Mouse (Mus musculus): ENCODE results near the gene Mical3. TPM values are rescaled to one million over a fixed set of nuclear protein-coding genes. Genes with fewer than 3 reads are reported as not detected.

The Mical3 gene
- polyA plus RNA-seq, 1 experiment from 2014 or later: 13.1 TPM

GRCm38 (mm10) chr6:121035268-121035667, 95.5 kb downstream of the Mical3 start:
- Histone ChIP-seq H3K36me3 (peaks cover 92% of the 10 kb centered on the region), H3K9ac (no peak overlapping the region), H3K4me2 (no peak overlapping the region), H3K27me3 (no peaks in the 10 kb centered on the region), H3K4me3 (replicated peaks) (no peak overlapping the region), H3K4me1 (no peaks in the 10 kb centered on the region), H3K27ac (no peak overlapping the region), H3K9me3 (replicated peaks) (no peaks in the 10 kb centered on the region)
- 86% methylated on average over 12 of the region's 12 CpGs for WGBS
- ATAC-seq (replicated peaks; ENCODE audit: low FRiP score): no peak

- Histone ChIP-seq H3K9ac (no peak overlapping the region), H3K9me3 (replicated peaks) (no peaks in the 10 kb centered on the region), H3K27ac (no peak overlapping the region), H3K4me1 (no peaks in the 10 kb centered on the region), H3K4me2 (no peak overlapping the region), H3K27me3 (no peaks in the 10 kb centered on the region), H3K36me3 (peaks cover 94% of the 10 kb centered on the region), H3K4me3 (replicated peaks) (no peak overlapping the region)
- WGBS: 94% methylated on average over 3 of the region's 3 CpGs
- ATAC-seq (replicated peaks; ENCODE audit: low FRiP score): no peak
Observed at GRCm38 (mm10) chr6:121033250-121033649, 97.5 kb downstream of the Mical3 start.

- 93% methylated on average over 7 of the region's 7 CpGs for WGBS
- no peaks in the 10 kb centered on the region for H3K9me3 ChIP-seq (replicated peaks)
- H3K4me1 ChIP-seq: peaks cover 4% of the 10 kb centered on the region
- H3K27me3 ChIP-seq: no peaks in the 10 kb centered on the region
- H3K4me3 ChIP-seq (replicated peaks): no peak overlapping the region
- no peak overlapping the region for H3K9ac ChIP-seq
- H3K36me3 ChIP-seq: peaks cover 92% of the 10 kb centered on the region
- ATAC-seq (replicated peaks; ENCODE audit: low FRiP score): no peak
- no peak overlapping the region for H3K4me2 ChIP-seq
- no peak overlapping the region for H3K27ac ChIP-seq
Observed at GRCm38 (mm10) chr6:121031370-121031769, 99.4 kb downstream of the Mical3 start.

GRCm38 (mm10) chr6:121029897-121030589, 100.8 kb downstream of the Mical3 start:
- Histone ChIP-seq H3K4me3 (replicated peaks) (no peak overlapping the region), H3K9ac (no peak overlapping the region), H3K4me1 (peaks cover 13% of the 10 kb centered on the region), H3K27me3 (no peaks in the 10 kb centered on the region), H3K36me3 (peaks cover 79% of the 10 kb centered on the region), H3K9me3 (replicated peaks) (no peaks in the 10 kb centered on the region), H3K27ac (no peak overlapping the region), H3K4me2 (no peak overlapping the region)
- ATAC-seq (replicated peaks; ENCODE audit: low FRiP score): no peak
- 85% methylated on average over 19 of the region's 19 CpGs for WGBS

- Histone ChIP-seq H3K4me1 (peaks cover 13% of the 10 kb centered on the region), H3K9me3 (replicated peaks) (no peaks in the 10 kb centered on the region), H3K27ac (no peak overlapping the region), H3K4me3 (replicated peaks) (no peak overlapping the region), H3K4me2 (no peak overlapping the region), H3K9ac (no peak overlapping the region), H3K27me3 (no peaks in the 10 kb centered on the region), H3K36me3 (peaks cover 78% of the 10 kb centered on the region)
- WGBS: 95% methylated on average over 8 of the region's 8 CpGs
- no peak for ATAC-seq (replicated peaks; ENCODE audit: low FRiP score)
Observed at GRCm38 (mm10) chr6:121028514-121028913, 102.3 kb downstream of the Mical3 start.

GRCm38 (mm10) chr6:121027314-121027713, 103.5 kb downstream of the Mical3 start:
- Histone ChIP-seq H3K9me3 (replicated peaks) (no peaks in the 10 kb centered on the region), H3K4me1 (peaks cover 13% of the 10 kb centered on the region), H3K36me3 (peaks cover 78% of the 10 kb centered on the region), H3K27ac (no peak overlapping the region), H3K27me3 (no peaks in the 10 kb centered on the region), H3K9ac (no peak overlapping the region), H3K4me2 (no peak overlapping the region), H3K4me3 (replicated peaks) (no peak overlapping the region)
- ATAC-seq (replicated peaks; ENCODE audit: low FRiP score): no peak
- 85% methylated on average over 5 of the region's 5 CpGs for WGBS

- no peak overlapping the region for H3K9ac ChIP-seq
- no peak overlapping the region for H3K27ac ChIP-seq
- no peak overlapping the region for H3K4me2 ChIP-seq
- H3K4me3 ChIP-seq (replicated peaks): no peak overlapping the region
- peaks cover 13% of the 10 kb centered on the region for H3K4me1 ChIP-seq
- WGBS: 63% methylated on average over 7 of the region's 7 CpGs
- H3K27me3 ChIP-seq: no peaks in the 10 kb centered on the region
- no peak for ATAC-seq (replicated peaks; ENCODE audit: low FRiP score)
- peaks cover 78% of the 10 kb centered on the region for H3K36me3 ChIP-seq
- no peaks in the 10 kb centered on the region for H3K9me3 ChIP-seq (replicated peaks)
Observed at GRCm38 (mm10) chr6:121026866-121027265, 103.9 kb downstream of the Mical3 start.

- Histone ChIP-seq H3K4me1 (peaks cover 13% of the 10 kb centered on the region), H3K27me3 (no peaks in the 10 kb centered on the region), H3K36me3 (peaks cover 78% of the 10 kb centered on the region), H3K4me3 (replicated peaks) (no peak overlapping the region), H3K9ac (no peak overlapping the region), H3K4me2 (no peak overlapping the region), H3K27ac (no peak overlapping the region), H3K9me3 (replicated peaks) (no peaks in the 10 kb centered on the region)
- peak; percentile 33; the same call in 1 of the 2 replicates for ATAC-seq (replicated peaks; ENCODE audit: low FRiP score)
- 38% methylated on average over 10 of the region's 10 CpGs for WGBS
Observed at GRCm38 (mm10) chr6:121026019-121026584, 104.7 kb downstream of the Mical3 start.

GRCm38 (mm10) chr6:121018147-121018546, 112.7 kb downstream of the Mical3 start:
- Histone ChIP-seq H3K9me3 (replicated peaks) (no peaks in the 10 kb centered on the region), H3K4me3 (replicated peaks) (no peak overlapping the region), H3K27me3 (no peaks in the 10 kb centered on the region), H3K4me2 (no peak overlapping the region), H3K4me1 (peaks cover 18% of the 10 kb centered on the region), H3K9ac (no peak overlapping the region), H3K27ac (no peak overlapping the region), H3K36me3 (peaks cover 51% of the 10 kb centered on the region)
- WGBS: 93% methylated on average over 4 of the region's 4 CpGs
- ATAC-seq (replicated peaks; ENCODE audit: low FRiP score): no peak

- Histone ChIP-seq H3K9ac (no peak overlapping the region), H3K4me1 (peaks cover 18% of the 10 kb centered on the region), H3K9me3 (replicated peaks) (no peaks in the 10 kb centered on the region), H3K27me3 (no peaks in the 10 kb centered on the region), H3K27ac (no peak overlapping the region), H3K36me3 (peaks cover 51% of the 10 kb centered on the region), H3K4me2 (no peak overlapping the region), H3K4me3 (replicated peaks) (no peak overlapping the region)
- 54% methylated on average over 12 of the region's 12 CpGs for WGBS
- ATAC-seq (replicated peaks; ENCODE audit: low FRiP score): no peak
Observed at GRCm38 (mm10) chr6:121017436-121018031, 113.3 kb downstream of the Mical3 start.

- H3K4me2 ChIP-seq: no peak overlapping the region
- no peaks in the 10 kb centered on the region for H3K9me3 ChIP-seq (replicated peaks)
- WGBS: 88% methylated on average over 5 of the region's 5 CpGs
- H3K36me3 ChIP-seq: peaks cover 48% of the 10 kb centered on the region
- H3K4me1 ChIP-seq: peaks cover 22% of the 10 kb centered on the region
- no peak overlapping the region for H3K27ac ChIP-seq
- no peaks in the 10 kb centered on the region for H3K27me3 ChIP-seq
- H3K4me3 ChIP-seq (replicated peaks): no peak overlapping the region
- H3K9ac ChIP-seq: no peak overlapping the region
- ATAC-seq (replicated peaks; ENCODE audit: low FRiP score): no peak
Observed at GRCm38 (mm10) chr6:121016097-121016496, 114.7 kb downstream of the Mical3 start.

- Histone ChIP-seq H3K4me2 (no peak overlapping the region), H3K27ac (no peak overlapping the region), H3K9ac (no peak overlapping the region), H3K9me3 (replicated peaks) (no peaks in the 10 kb centered on the region), H3K27me3 (no peaks in the 10 kb centered on the region), H3K36me3 (peaks cover 38% of the 10 kb centered on the region), H3K4me3 (replicated peaks) (no peak overlapping the region), H3K4me1 (peaks cover 22% of the 10 kb centered on the region)
- no peak for ATAC-seq (replicated peaks; ENCODE audit: low FRiP score)
- WGBS: 75% methylated on average over 11 of the region's 11 CpGs
Observed at GRCm38 (mm10) chr6:121014339-121014738, 116.5 kb downstream of the Mical3 start.
